Mouse (Mus musculus) myocyte (in vitro differentiated cells): ENCODE data around the gene Ccdc152.

Experiments
- TCF12 ChIP-seq: IDR thresholded peaks from one replicate; pipeline ENCODE4 v1.6.1; 2011; ENCODE audit warnings: mild to moderate bottlenecking, control low read depth; ENCODE audit not compliant: poor library complexity, insufficient read depth, severe bottlenecking
- USF1 ChIP-seq: IDR thresholded peaks from one replicate; pipeline ENCODE4 v1.6.1; 2011; ENCODE audit warnings: low read depth, mild to moderate bottlenecking, control low read depth, moderate library complexity

DNA sequence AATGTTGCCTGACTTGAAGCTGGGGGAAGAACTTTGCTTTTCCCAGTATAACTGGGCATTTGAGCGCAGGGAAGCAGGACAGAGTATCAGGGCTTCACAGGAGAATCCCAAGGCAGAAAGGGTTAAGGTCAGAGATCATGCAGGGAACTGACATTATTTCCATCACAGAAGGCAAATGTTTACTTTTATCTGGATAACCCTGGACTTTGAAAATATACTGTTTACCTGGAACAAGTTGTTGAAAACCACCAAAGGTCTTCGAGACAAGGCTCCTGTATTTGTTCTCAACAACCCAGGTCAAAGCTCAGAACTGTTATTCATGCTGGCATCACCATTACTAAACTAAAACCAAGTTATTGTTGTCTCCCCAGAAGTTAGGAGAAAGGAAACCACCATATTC, 67.0 kb downstream of the Ccdc152 start:
- TF ChIP-seq TCF12, result no peak
- TF ChIP-seq USF1, result no peak
